Mouse (Mus musculus) heart, embryonic 16.5 days (tissue): ENCODE data around the gene Zfp874b. TPM values are rescaled to one million over a fixed set of nuclear protein-coding genes. Genes with fewer than 3 reads are reported as not detected.

Source experiments
- ATAC-seq: fragments of 200-750 bp; cut with Nextera tagmentation; replicated peaks from 2 replicates; pipeline ENCODE4 v1.8.0; 2017; ENCODE audit warnings: moderate number of reproducible peaks; ENCODE audit not compliant: insufficient read depth, low FRiP score; ENCODE audit errors: extremely low read depth
- H3K27ac ChIP-seq: fragments of 300-500 bp; sonication (generic); 2 replicates; pipeline ENCODE4 v1.5.1; 2014; ENCODE audit warnings: mild to moderate bottlenecking, low read length, control low read depth, moderate library complexity
- H3K27me3 ChIP-seq: fragments of 300-500 bp; sonication (generic); 2 replicates; pipeline ENCODE4 v1.6.1; 2014; ENCODE audit warnings: low read length, mixed read lengths; ENCODE audit not compliant: control insufficient read depth, insufficient read depth
- H3K36me3 ChIP-seq: fragments of 300-500 bp; sonication (generic); 2 replicates; pipeline ENCODE4 v1.6.1; 2014; ENCODE audit not compliant: control insufficient read depth, insufficient read depth
- H3K4me1 ChIP-seq: fragments of 300-500 bp; sonication (generic); 2 replicates; pipeline ENCODE4 v1.6.1; 2014; ENCODE audit warnings: low read length, mixed read lengths; ENCODE audit not compliant: control insufficient read depth, insufficient read depth
- H3K4me2 ChIP-seq: fragments of 300-500 bp; sonication (generic); 2 replicates; pipeline ENCODE4 v1.6.1; 2014; ENCODE audit warnings: low read depth, mild to moderate bottlenecking, control low read depth, low read length
- H3K4me3 ChIP-seq: fragments of 300-500 bp; sonication (generic); 2 replicates; pipeline ENCODE4 v1.5.1; 2014; ENCODE audit warnings: mild to moderate bottlenecking, control low read depth, low read length
- H3K9ac ChIP-seq: fragments of 300-500 bp; sonication (generic); 2 replicates; pipeline ENCODE4 v1.6.1; 2014; ENCODE audit warnings: low read length, control low read depth
- H3K9me3 ChIP-seq: fragments of 300-500 bp; sonication (generic); replicated peaks from 2 replicates; pipeline ENCODE4 v1.6.1; 2016; ENCODE audit warnings: low read length; ENCODE audit not compliant: control insufficient read depth
- WGBS: fragments of 180-500 bp; shearing (Covaris S2); extraction: QIAGEN DNeasy Blood & Tissue Kit; methylation state at CpG from one replicate; pipeline ENCODE4 v1.1.7; 2014; 5-methylcytosine and 5-hydroxymethylcytosine counted together
- polyA plus RNA-seq: library from polyadenylated mRNA; unstranded; fragments of >200 nt; fragmentation: Nextera tagmentation; extraction: Ambion mirVana; gene quantifications from 2 replicates; pipeline ENCODE4 v1.2.1, GENCODE M21; 2015

The Zfp874b gene
- polyA plus RNA-seq, result 2.1 and 2.8 TPM in 2 replicates

DNA sequence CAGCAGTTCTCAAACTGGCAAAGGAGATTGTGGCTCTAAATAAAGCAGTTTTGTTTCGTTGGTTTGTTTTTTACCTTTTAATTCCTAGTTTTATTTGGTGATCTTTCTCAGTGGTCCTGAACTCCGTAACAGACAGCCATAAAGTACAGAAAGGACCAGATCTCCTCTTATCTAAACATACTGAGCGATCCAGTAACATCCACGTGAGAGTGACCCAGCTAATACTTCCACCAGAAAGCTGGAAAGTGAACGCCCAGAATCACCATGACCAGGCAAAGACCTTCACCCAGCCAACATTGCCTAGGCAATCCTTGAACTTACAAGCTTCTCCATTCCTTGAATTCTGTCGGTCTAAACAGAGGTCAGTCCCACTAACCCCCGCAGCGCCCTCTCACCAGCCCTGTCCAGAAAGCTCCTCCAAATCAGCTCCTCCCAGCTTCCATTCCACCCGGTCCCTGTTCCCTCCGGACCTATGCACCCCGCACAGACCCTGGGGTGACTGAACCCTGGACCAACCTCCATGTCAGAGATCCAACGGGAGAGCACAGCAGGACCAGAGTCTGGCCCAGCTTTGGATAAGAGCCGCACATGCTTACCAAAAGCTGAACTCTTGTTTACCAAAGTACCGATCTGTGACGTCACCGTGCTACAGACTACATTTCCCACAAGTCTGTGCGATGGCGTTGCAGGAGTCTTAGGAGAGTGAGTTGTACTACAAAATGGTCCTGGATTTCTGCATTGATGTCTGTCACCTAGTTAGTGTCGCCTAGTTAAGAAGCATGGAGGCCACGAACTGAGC lies at the start of gene Zfp874b:
TSS of gene Zfp874b (minus strand) at position 634 of the 799 bp plus-strand sequence.
- peak; percentile 92 for ATAC-seq
- Histone ChIP-seq H3K27me3 (no peaks in the 10 kb centered on the region), H3K9ac (peak within 1 kb of the TSS; percentile 72), H3K4me2 (peak within 1 kb of the TSS; percentile 67), H3K9me3 (no peaks in the 10 kb centered on the region), H3K4me1 (peaks cover 6% of the 10 kb centered on the region), H3K4me3 (peak within 1 kb of the TSS; percentile 69), H3K36me3 (peaks cover 3% of the 10 kb centered on the region; the same call in 1 of the 2 replicates), H3K27ac (peak within 1 kb of the TSS; percentile 15)
- 4% methylated on average over 20 of the region's 20 CpGs for WGBS

DNA sequence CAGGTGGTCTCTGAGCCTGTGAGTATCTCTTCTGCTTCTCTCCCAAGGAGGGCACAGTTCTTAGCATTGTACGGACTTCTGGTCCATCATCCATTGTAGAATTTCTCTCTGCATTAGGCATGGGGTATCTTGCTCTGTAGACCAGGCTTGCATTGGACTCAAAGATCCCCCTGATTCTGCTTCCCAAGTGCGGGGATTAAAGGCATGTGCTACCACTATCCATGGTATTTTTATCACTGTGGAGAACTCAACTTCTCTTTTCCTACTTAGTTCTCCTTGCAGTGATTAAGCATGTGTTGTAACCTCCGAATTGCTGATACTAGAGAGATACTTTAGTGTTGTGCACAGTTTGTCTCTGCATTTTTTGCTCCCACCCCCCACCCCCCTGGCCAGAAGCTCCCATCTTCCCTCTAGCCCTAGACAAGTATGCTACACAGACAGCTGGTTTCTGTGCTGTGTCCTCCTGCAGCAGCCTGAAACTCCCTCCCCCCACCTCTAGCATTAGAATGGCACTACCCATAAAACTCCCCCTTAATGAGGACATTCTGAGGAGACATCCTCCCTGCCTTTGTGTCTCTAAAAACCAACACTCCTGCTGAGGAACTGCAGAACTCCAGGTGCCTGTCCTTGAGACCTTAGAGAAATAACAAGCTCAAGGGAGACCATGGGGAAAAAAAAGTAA lies 43.1 kb upstream of the Zfp874b start:
- no peaks in the 10 kb centered on the region for H3K36me3 ChIP-seq

DNA sequence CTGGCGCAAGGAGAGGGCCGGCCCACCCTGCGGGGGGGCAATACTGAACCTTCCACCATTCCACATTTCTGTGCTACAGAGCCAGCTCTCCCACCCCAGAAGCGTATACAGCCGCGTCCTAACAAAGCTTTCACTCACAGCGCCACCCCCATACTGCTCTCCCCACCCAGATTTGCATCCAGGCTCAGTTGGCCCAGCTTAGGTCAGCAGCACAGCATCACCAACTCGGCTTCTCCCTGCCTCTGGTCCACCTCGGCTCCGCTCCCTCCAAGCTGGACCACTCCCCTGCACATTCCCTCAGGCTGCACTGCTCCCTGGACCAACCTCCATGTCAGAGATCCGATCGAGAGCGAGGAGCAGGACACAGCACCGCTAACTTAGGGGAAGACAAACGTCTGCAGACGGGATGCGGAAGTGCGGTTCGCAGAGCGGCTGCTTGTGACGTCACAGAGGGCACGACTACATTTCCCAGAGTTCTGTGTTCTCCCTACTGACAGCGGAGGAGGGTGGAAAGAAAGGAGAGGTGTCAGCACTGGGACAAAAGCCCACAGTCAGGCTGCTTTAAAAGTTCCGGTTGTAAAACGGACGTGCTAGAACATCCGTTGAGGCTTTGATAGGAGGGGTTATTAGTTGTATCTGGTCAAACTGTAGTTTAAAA lies 41.8 kb upstream of the Zfp874b start, which contains the start of the genes Gm26965 and Zfp87:
TSS of gene Gm26965 (minus strand) at position 399 of the 658 bp plus-strand sequence.
TSS of gene Zfp87 (minus strand) at position 425 of the 658 bp plus-strand sequence.
- H3K4me3 ChIP-seq, result peak within 1 kb of the TSS; percentile 98
- WGBS, result under 1% methylated on average over 27 of the region's 27 CpGs
- H3K36me3 ChIP-seq, result peaks cover 3% of the 10 kb centered on the region; the same call in 1 of the 2 replicates
- peak within 1 kb of the TSS; percentile 89 for H3K9ac ChIP-seq
- H3K4me2 ChIP-seq, result peak within 1 kb of the TSS; percentile 95
- peak; percentile 97 for ATAC-seq
- H3K27me3 ChIP-seq, result no peaks in the 10 kb centered on the region
- peaks cover 15% of the 10 kb centered on the region for H3K4me1 ChIP-seq
- H3K27ac ChIP-seq, result peak within 1 kb of the TSS; percentile 76
- no peaks in the 10 kb centered on the region for H3K9me3 ChIP-seq

More for the DNA sequence above, 43.1 kb upstream of the Zfp874b start:
- no peak overlapping the region for H3K27ac ChIP-seq
- ATAC-seq, result no peak
- H3K27me3 ChIP-seq, result no peaks in the 10 kb centered on the region
- H3K9ac ChIP-seq, result no peak overlapping the region
- H3K4me2 ChIP-seq, result no peak overlapping the region
- no peaks in the 10 kb centered on the region for H3K9me3 ChIP-seq
- H3K4me1 ChIP-seq, result peaks cover 15% of the 10 kb centered on the region
- H3K4me3 ChIP-seq, result no peak overlapping the region
- WGBS, result 70% methylated on average over 3 of the region's 3 CpGs

DNA sequence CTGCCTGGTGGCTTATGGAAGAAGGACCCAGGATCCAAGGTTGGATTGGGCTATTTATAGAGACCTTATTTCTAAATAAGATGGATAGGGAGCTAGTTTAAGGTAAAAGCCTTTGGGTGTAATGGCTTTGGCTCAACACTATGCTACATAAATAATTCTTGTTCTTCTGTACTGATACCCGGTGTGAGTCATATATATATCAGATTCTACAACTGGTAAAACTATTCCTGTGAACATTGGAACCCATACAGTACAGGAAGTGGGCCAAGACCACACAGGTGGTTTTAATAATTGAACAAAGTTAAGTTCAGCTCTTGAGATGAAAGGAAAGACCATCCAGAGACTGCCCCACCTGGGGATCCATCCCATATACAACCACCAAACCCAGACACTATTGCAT lies 16.9 kb upstream of the Zfp874b start:
- no peak overlapping the region for H3K27ac ChIP-seq
- H3K4me3 ChIP-seq, result no peak overlapping the region
- no peaks in the 10 kb centered on the region for H3K27me3 ChIP-seq
- 82% methylated on average over 1 of the region's 1 CpGs for WGBS
- peaks cover 2% of the 10 kb centered on the region; the same call in 1 of the 2 replicates for H3K36me3 ChIP-seq
- ATAC-seq, result no peak
- H3K9ac ChIP-seq, result no peak overlapping the region
- peaks cover 7% of the 10 kb centered on the region for H3K4me1 ChIP-seq
- H3K4me2 ChIP-seq, result peak overlapping the region; percentile 91; the same call in 1 of the 2 replicates
- 0 out of 2 replicates have a peak, but pooled peaks cover 1% of the 10 kb centered on the region for H3K9me3 ChIP-seq

DNA sequence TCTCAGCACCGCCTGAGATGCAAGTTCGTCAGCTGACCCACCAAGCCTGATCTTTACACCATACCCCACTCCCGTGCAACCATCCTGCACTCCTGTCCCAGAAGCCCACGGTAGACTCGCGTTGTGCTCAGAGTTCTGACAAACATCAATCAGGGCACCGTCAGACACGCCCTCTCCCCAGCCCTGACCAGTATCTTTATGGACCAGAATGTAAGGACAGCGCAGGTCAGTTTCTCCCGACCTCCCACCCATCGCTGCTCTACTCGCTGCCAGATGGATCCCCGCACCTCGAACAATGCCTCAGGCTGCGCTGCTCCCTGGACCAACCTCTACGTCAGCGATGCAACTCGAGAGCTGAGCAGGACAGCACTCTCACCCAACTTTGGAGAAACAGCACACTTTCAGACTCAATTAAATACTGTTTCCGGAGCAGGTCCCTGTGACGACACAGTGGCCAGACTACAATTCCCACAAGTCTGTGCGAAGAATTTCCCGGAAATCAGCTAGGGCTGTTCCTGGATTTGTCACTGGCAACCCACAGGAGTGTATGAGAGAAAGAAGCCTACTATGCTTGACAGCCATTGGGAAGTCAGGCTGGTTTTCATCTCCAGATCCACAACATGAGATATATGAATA lies 16.1 kb upstream of the Zfp874b start, which contains the start of gene Zfp58:
TSS of gene Zfp58 (minus strand) at position 472 of the 636 bp plus-strand sequence.
- Histone ChIP-seq H3K9ac (peak within 1 kb of the TSS; percentile 90), H3K27ac (peak within 1 kb of the TSS; percentile 40), H3K4me2 (peak within 1 kb of the TSS; percentile 91), H3K4me1 (peaks cover 7% of the 10 kb centered on the region), H3K27me3 (no peaks in the 10 kb centered on the region), H3K36me3 (peaks cover 5% of the 10 kb centered on the region), H3K4me3 (peak within 1 kb of the TSS; percentile 97), H3K9me3 (0 out of 2 replicates have a peak, but pooled peaks cover 3% of the 10 kb centered on the region)
- WGBS, result under 1% methylated on average over 22 of the region's 22 CpGs
- peak; percentile 97 for ATAC-seq

DNA sequence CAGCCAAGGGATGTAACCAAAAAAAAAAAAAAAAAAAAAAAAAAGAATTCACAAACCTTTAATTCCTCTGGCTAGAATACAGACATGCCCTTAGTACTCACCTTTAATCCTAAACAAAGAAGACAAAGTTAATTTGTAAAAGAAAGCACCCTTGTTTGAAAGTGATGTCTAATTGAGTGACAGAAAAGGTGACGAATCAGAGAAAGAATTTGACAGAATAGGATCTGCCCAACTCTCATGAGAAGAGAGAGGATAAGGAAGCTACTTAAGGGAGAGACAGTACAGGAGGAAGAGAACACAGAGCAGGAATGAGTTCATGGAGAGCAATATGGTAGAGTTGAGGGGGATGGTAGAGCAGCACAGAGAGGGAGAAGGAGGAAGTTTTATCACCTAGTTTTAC lies 11.6 kb upstream of the Zfp874b start:
- no peak overlapping the region for H3K9ac ChIP-seq
- ATAC-seq, result no peak
- no peak overlapping the region for H3K27ac ChIP-seq
- peaks cover 22% of the 10 kb centered on the region for H3K9me3 ChIP-seq
- H3K27me3 ChIP-seq, result no peaks in the 10 kb centered on the region
- WGBS, result 93% methylated on average over 1 of the region's 1 CpGs
- H3K4me3 ChIP-seq, result no peak overlapping the region
- H3K4me2 ChIP-seq, result no peak overlapping the region
- H3K36me3 ChIP-seq, result peaks cover 45% of the 10 kb centered on the region
- H3K4me1 ChIP-seq, result peaks cover 7% of the 10 kb centered on the region

DNA sequence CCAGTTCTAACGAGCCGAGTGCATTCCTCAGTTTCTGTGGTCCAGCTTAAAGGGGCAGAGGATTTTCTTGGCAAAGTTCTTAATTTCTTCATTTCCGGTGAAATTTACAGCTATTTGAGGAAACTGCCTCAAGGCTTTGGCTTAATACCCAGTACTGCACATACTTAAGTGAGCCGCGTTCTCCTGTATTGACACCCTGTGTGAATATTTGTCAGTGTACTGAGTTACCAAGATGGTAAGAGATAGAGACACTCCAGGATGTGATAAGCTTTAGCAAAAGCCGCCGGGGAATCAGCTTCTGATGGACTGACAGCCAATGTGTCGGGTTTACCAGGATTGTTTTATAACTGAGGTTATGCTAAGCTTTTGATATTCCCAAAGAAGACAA lies 360 bp upstream of the Zfp874b start:
- 16% methylated on average over 8 of the region's 8 CpGs for WGBS
- H3K27me3 ChIP-seq, result no peaks in the 10 kb centered on the region

DNA sequence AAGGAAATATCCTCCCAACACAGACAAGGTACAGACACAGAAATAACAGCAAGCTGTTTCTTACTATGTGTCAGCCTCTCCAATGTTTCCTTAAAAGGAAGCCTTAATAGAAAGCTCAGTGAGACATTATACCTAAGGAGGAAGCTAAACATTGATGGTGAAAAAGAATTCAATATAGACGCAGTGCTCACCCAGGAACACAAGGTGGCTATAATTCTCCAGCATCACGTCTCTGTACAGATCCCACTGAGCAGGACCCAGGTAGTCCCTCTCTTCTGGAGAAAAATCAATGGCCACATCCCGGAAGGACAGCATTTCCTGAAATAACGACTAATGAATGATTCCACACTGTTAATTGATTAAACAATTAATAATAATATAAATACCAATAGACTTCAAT lies 2.5 kb downstream of the Zfp874b start:
- Histone ChIP-seq H3K4me1 (peaks cover 6% of the 10 kb centered on the region), H3K4me3 (no peak overlapping the region), H3K27me3 (no peaks in the 10 kb centered on the region), H3K27ac (no peak overlapping the region), H3K36me3 (0 out of 2 replicates have a peak, but pooled peaks cover 2% of the 10 kb centered on the region), H3K9ac (no peak overlapping the region), H3K9me3 (no peaks in the 10 kb centered on the region), H3K4me2 (no peak overlapping the region)
- WGBS, result 69% methylated on average over 4 of the region's 4 CpGs
- ATAC-seq, result no peak

More for the DNA sequence above, 360 bp upstream of the Zfp874b start:
- H3K9ac ChIP-seq, result peak overlapping the region; percentile 72
- ATAC-seq, result peak; percentile 28; the same call in 1 of the 2 replicates
- no peaks in the 10 kb centered on the region for H3K9me3 ChIP-seq
- H3K4me2 ChIP-seq, result peak overlapping the region; percentile 67
- peak overlapping the region; percentile 69 for H3K4me3 ChIP-seq
- H3K27ac ChIP-seq, result peak overlapping the region; percentile 15
- peaks cover 3% of the 10 kb centered on the region; the same call in 1 of the 2 replicates for H3K36me3 ChIP-seq
- H3K4me1 ChIP-seq, result peaks cover 6% of the 10 kb centered on the region
